Mouse (Mus musculus) macrophage (primary cell): ENCODE results near the gene Cbx1. TPM values are rescaled to one million over a fixed set of nuclear protein-coding genes. Genes with fewer than 3 reads are reported as not detected.
"Not testable (repeated sequence)": the region's sequence is repeated elsewhere in the genome, so short reads cannot be mapped to it uniquely, and the experiment has no call there.

Experiments used
- H3K27ac ChIP-seq: fragments of 350-480 bp; formaldehyde crosslinking; 2 replicates; pipeline ENCODE4 v1.9.0; 2021
- H3K36me3 ChIP-seq: fragments of 350-480 bp; formaldehyde crosslinking; 2 replicates; pipeline ENCODE4 v1.9.0; 2021; ENCODE audit errors: inconsistent target
- H3K4me3 ChIP-seq: fragments of 350-480 bp; formaldehyde crosslinking; 2 replicates; pipeline ENCODE4 v1.9.0; 2021; ENCODE audit errors: inconsistent target
- H3K79me2 ChIP-seq: fragments of 350-480 bp; formaldehyde crosslinking; 2 replicates; pipeline ENCODE4 v1.9.0; 2021; ENCODE audit errors: inconsistent target
- WGBS: methylation state at CpG from one replicate; pipeline ENCODE4 v1.1.7; 2026; ENCODE audit warnings: inconsistent platforms; ENCODE audit not compliant: missing documents; 5-methylcytosine and 5-hydroxymethylcytosine counted together
- polyA plus RNA-seq: library from polyadenylated mRNA; stranded (reverse); fragments of 250-400 nt; gene quantifications from 3 replicates; pipeline ENCODE4 v1.2.4, GENCODE M21; 2018; ENCODE audit warnings: inconsistent platforms

The Cbx1 gene
- polyA plus RNA-seq, 1 experiment from 2014 or later, result 73.7 TPM

DNA sequence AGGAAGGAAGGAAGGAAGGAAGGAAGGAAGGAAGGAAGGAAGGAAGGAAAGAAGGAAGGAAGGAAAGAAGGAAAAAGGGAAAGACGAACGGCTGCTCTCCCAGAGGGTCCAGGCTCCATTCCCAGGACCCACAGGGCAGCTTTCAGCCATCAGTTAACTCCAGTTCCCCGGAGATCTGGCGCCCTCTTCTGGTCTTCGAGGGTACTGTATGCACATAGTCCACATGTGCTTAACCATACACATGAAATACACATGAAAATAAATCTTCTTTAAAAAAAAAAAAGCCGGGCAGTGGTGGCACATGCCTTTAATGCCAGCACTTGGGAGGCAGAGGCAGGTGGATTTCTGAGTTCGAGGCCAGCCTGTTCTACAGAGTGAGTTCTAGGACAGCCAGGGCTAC, 4.1 kb upstream of the Cbx1 start:
- not testable (repeated sequence) for H3K4me3 ChIP-seq, H3K79me2 ChIP-seq, H3K36me3 ChIP-seq, H3K27ac ChIP-seq
- WGBS, result 26% methylated on average over 7 of the region's 7 CpGs

DNA sequence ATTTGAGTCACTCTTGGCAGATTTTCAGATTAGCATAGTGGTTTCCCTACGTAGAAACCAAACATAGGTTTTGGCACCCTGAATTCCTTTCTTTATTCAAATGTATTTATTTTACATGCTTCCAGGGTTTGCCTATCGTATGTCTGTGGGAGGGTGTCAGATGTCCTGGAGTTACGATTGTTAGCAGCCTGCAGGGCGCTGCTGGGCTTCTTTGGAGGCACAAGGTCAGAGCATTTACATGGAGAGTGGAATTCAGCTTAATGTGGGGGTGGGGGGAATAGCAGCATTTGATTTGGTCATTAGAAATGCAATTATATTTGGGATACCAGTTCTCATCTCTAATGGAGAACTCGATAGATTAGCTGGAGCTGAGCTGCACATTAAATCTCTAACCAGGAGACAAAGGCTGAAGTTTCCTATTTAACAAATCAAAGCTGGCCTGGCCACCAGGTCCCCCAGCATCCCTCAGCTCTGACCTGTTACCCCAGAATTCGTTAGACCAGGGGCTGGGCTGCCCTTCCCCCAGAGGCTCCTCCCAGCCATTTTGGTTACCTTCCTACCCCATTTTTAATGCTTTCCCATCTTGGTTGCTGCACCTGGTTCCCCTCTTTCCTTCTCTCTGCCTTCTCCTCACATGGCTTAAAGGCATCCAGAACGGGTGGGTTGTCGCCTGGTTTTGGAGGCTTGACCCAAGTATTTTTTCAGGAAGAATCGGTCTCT, 2.0 kb upstream of the Cbx1 start:
- 92% methylated on average over 9 of the region's 9 CpGs for WGBS
- Histone ChIP-seq H3K79me2 (peaks cover 25% of the 10 kb centered on the region), H3K36me3 (no peaks in the 10 kb centered on the region), H3K27ac (no peak overlapping the region), H3K4me3 (no peak overlapping the region)

DNA sequence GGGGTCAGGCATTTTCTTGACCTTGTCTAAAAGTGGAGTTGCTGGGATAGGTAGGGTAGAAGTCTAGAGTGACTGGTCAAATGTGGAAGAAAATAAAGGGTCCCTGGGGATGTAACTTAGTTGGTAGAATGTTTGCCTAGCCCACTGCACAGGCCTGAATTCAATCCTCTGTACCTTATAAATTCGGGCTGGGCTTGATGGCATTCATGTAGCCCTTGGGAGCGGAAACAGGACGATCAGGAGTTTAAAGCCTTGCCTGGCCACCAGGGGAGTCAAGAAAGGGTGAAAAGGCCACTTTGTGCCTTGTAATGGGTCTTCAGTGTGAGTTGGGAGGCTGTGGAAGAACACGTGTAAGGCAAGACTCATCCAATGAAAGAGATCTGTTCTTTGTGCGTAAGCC, 1.1 kb downstream of the Cbx1 start:
- Histone ChIP-seq H3K79me2 (peaks cover 56% of the 10 kb centered on the region), H3K27ac (peak overlapping the region; percentile 38), H3K36me3 (no peaks in the 10 kb centered on the region), H3K4me3 (peak overlapping the region; percentile 85)
- 15% methylated on average over 5 of the region's 5 CpGs for WGBS

DNA sequence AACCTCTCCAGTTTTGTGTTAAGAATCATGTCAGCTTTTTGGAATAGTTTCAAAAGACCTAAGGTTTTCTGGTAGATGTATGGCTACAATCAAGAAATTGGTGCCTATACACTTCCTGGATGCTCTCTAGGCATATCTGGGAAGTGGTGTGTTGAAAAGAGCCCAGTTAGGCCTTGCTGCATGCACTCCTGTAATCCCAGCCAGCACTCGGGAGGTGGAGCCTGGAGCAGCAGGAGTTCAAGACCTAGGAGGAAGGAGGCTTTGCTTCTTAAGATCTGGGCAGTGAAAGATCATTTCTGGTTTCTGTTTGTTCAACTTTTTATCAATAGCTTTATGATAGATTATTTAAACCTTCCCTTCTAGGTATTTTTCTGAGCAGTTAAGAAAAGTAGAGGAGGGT, 1.8 kb downstream of the Cbx1 start:
- H3K4me3 ChIP-seq, result peak overlapping the region; percentile 85; the same call in 1 of the 2 replicates
- H3K36me3 ChIP-seq, result no peaks in the 10 kb centered on the region
- WGBS, result 44% methylated on average over 1 of the region's 1 CpGs
- H3K79me2 ChIP-seq, result peaks cover 63% of the 10 kb centered on the region
- no peak overlapping the region for H3K27ac ChIP-seq

DNA sequence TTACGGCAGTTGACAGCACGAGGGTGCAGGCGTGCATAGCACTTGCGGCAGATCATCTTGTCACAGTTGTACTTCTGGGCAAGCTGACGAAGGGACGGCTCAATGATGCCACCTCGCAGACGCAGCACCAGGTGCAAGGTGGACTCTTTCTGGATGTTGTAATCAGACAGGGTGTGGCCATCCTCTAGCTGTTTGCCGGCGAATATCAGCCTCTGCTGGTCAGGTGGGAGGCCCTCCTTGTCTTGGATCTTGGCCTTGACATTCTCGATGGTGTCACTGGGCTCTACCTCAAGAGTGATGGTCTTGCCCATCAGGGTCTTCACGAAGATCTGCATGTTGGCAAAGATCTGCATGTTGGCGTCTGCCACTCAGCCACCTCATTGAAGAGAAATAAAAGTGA, 6.6 kb downstream of the Cbx1 start:
- Histone ChIP-seq H3K36me3 (peaks cover 1% of the 10 kb centered on the region; the same call in 1 of the 2 replicates), H3K4me3 (no peak overlapping the region), H3K27ac (no peak overlapping the region), H3K79me2 (peaks cover 100% of the 10 kb centered on the region)
- 87% methylated on average over 13 of the region's 13 CpGs for WGBS

DNA sequence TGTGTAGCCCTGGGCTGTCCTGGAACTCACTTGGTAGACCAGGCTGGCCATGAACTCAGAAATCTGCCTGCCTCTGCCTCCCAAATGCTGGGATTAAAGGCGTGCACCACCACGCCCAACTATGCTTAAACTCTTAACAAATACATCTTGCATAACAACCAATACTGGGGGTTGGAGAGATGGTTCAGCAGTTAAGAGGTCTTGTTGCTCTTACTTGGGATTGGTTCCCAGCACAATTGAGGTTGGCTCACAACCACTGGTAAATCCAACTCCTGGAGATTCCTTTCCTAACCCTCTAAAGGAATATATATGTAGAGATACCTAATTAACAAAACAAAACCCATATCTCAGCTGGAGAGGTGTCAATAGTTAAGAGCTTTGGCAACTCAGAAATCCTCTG, 7.2 kb downstream of the Cbx1 start:
- Histone ChIP-seq H3K27ac (no peak overlapping the region), H3K36me3 (peaks cover 7% of the 10 kb centered on the region), H3K79me2 (peaks cover 100% of the 10 kb centered on the region), H3K4me3 (no peak overlapping the region)
- WGBS, result 81% methylated on average over 2 of the region's 2 CpGs

DNA sequence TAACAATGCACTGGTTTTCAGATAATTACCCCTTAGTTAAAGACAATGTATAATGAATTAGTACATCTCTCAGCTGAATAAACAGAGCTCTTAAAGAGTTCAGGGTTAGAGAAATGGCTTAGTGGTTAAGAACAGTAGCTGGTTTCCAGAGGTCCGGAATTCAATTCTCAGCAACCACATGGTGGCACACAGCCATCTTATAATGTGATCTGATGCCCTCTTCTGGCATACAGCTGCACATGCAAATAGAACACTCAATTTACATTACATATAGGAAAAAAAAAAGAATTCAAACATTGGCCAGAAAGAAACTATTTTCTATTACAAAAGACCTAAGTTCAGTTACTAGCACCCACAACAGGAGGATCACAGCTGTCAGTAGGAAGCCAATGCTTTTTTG, 7.7 kb downstream of the Cbx1 start:
- Histone ChIP-seq H3K79me2 (peaks cover 95% of the 10 kb centered on the region), H3K36me3 (peaks cover 12% of the 10 kb centered on the region), H3K27ac (no peak overlapping the region), H3K4me3 (no peak overlapping the region)
- WGBS, result 21% methylated on average over 1 of the region's 1 CpGs

DNA sequence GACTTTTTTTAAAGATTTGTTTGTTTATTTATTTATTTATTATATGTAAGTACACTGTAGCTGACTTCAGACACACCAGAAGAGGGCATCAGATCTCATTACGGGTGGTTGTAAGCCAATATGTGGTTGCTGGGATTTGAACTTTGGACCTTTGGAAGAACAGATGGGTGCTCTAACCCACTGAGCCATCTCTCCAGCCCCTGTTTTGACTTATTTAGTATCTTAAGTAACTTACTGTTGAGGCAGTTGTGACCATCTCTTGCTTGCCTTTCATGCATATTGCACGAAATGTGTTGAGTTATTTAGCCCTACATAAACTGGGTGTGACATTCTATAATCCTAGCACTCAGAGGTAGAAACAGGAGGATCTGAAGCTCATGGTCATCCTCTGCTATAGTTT, 10.6 kb downstream of the Cbx1 start:
- Histone ChIP-seq H3K36me3 (peaks cover 39% of the 10 kb centered on the region), H3K4me3 (no peak overlapping the region), H3K27ac (no peak overlapping the region), H3K79me2 (peaks cover 66% of the 10 kb centered on the region)
- 88% methylated on average over 2 of the region's 2 CpGs for WGBS

DNA sequence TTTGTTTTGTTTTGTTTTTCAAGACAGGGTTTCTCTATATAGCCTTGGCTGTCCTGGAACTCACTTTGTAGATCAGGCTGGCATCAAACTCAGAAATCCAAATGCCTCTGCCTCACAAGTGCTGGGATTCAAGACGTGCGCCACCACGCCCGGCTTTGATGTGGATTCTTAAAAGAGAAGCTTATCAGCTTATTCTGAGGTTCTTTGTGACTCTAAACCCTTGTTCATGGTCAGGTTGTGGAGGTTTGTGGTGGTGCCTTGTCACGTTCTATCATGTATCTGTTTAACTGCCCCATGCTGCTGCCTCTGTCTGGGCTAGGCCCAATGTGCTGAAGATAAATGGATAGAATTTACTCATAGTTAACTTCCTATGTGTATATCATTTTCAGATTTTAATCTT, 16.7 kb downstream of the Cbx1 start:
- Histone ChIP-seq H3K4me3 (no peak overlapping the region), H3K27ac (no peak overlapping the region), H3K36me3 (peaks cover 62% of the 10 kb centered on the region), H3K79me2 (peaks cover 5% of the 10 kb centered on the region)
- WGBS, result 100% methylated on average over 4 of the region's 5 CpGs

DNA sequence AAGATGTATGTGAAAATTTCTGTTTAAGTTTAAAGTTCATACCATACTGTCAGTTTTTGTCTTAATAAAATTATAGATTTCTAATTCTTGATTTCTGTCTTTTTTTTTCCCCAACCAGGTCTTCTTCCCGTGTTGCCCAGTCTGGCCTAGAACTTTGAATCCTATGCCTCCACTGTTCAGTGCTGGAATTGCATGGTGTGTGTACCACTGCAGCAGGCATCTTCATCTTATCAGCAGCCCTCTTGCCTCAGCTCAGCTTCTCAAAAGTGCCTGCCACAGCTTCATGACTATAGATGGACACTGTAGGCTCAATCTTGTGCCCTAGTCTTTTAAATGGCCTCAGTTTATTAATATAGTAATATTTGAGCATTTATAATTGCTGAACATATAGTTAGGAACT, 19.1 kb downstream of the Cbx1 start:
- H3K4me3 ChIP-seq, result no peak overlapping the region
- 83% methylated on average over 1 of the region's 1 CpGs for WGBS
- no peaks in the 10 kb centered on the region for H3K79me2 ChIP-seq
- H3K27ac ChIP-seq, result no peak overlapping the region
- H3K36me3 ChIP-seq, result peaks cover 50% of the 10 kb centered on the region

DNA sequence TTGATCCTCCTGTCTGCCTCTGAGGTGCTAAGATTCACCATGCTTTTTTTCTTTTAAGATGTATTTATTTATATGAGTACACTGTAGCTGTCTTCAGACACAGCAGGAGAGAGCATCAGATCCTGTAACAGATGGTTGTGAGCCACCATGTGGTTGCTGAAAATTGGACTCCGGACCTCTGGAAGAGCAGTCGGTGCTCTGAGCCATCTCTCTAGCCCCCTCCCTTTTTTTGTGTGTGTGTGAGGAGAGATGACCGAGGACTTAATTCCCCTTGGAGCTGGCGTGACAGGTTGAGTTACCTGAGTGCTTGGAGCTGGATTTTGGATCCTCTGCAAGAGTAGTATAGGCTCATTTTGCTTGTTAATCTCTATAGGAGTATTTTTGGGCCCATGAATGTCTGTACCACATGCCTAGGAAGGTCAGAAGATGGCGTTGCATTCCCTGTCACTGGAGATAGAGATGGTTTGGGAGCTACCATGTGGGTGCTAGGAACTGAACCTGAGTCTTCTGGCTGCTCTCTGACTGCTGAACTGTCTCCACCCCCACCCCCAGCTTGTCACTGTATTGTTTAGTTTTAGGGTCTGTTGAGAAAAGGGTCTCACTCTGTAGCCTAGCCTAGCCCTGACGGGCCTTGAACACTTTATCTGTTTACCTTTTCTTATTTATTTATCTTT, 20.8 kb downstream of the Cbx1 start:
- H3K36me3 ChIP-seq, result peaks cover 44% of the 10 kb centered on the region
- no peaks in the 10 kb centered on the region for H3K79me2 ChIP-seq
- H3K27ac ChIP-seq, result no peak overlapping the region
- 97% methylated on average over 6 of the region's 6 CpGs for WGBS
- no peak overlapping the region for H3K4me3 ChIP-seq

DNA sequence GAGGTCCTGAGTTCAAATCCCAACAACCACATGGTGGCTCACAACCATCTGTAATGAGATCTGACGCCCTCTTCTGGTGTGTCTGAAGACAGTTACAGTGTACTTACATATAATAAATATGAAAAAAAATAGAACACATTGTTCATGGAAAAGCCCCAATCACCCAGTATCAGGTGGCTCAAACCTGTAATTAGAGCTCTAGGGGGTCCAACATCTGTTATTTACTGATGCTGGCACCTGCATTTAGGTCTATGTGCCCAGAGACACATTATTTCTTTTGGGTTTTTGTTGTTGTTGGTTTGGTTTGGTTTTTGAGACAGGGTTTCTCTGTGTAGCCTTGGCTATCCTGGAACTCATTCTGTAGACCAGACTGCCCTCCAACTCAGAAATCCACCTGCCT, 22.3 kb downstream of the Cbx1 start:
- not testable (repeated sequence) for H3K79me2 ChIP-seq, H3K27ac ChIP-seq, H3K4me3 ChIP-seq
- peaks cover 51% of the 10 kb centered on the region for H3K36me3 ChIP-seq
- 100% methylated on average over 1 of the region's 1 CpGs for WGBS

DNA sequence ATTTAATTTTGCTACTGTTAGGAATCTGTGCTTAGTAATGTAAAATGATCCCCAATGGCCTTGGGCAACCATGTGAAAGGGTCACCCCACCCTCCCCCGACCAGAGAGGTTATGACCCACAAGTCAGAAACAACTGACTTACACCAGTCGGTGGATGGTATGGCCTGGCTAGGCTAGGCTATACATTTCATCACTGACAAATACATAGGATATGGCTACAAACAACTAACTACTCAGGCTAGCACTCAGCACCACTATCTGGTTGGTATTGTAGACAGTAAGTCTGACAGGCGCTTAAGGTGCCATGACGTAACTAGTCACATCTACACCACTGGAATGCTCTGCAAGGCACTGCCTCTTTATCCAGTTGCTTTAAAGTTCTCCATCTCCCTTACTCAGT, 24.5 kb downstream of the Cbx1 start:
- Histone ChIP-seq H3K36me3 (peaks cover 60% of the 10 kb centered on the region), H3K79me2 (peaks cover 16% of the 10 kb centered on the region; the same call in 1 of the 2 replicates), H3K27ac (no peak overlapping the region), H3K4me3 (no peak overlapping the region)
- WGBS, result 85% methylated on average over 4 of the region's 4 CpGs

DNA sequence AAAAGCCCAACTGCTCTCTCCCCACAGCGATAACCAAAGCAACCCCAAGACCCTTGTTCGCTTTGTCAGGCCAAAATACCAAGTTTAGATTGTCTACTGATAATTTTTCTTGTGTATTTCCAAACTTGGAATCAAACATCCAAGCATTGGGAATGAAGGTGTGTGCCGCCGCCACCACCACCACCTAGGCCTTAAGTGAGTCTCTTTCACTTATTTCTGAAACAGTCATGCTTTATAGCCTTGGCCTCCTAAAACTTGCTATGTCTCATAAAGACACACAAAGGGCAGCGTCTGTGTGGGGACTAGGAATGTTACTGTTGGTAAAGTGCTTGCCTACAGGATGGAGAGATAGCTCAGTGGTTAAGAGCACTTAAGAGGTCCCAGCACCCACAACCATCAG, 25.0 kb downstream of the Cbx1 start:
- H3K36me3 ChIP-seq, result peaks cover 65% of the 10 kb centered on the region
- peaks cover 20% of the 10 kb centered on the region; the same call in 1 of the 2 replicates for H3K79me2 ChIP-seq
- 96% methylated on average over 5 of the region's 5 CpGs for WGBS
- H3K4me3 ChIP-seq, result no peak overlapping the region
- H3K27ac ChIP-seq, result no peak overlapping the region

DNA sequence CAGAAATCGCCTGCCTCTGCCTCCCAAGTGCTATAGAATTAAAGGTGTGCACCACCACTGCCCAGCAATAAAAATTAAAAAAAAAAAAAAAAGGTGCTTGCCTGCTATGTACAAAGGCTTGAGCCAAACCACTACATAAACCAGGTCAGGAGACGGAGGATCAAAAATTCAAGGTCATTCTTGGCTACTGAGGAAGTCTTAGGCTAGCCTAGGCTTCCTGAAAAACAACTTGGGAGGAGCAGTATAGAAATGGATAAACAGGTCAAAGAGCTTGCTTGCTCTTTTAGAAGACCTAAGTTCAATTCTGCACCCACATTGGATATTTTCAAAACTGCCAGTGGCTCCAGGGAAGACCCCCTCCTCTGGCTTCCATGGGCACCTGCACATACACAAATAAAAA, 25.5 kb downstream of the Cbx1 start:
- no peak overlapping the region for H3K27ac ChIP-seq
- 90% methylated on average over 2 of the region's 2 CpGs for WGBS
- peaks cover 69% of the 10 kb centered on the region for H3K36me3 ChIP-seq

More for the DNA sequence above, 25.5 kb downstream of the Cbx1 start:
- no peak overlapping the region for H3K4me3 ChIP-seq
- peaks cover 26% of the 10 kb centered on the region; the same call in 1 of the 2 replicates for H3K79me2 ChIP-seq
